Mouse (Mus musculus) brain, embryonic 14.5 days (tissue): ENCODE measurements around the gene Ccl7.

Source experiments
- CTCF ChIP-seq: fragments of 200-500 bp; IDR thresholded peaks from 2 replicates; pipeline ENCODE4 v1.5.1; 2012; ENCODE audit warnings: inconsistent platforms, mild to moderate bottlenecking, moderate library complexity, borderline replicate concordance; ENCODE audit not compliant: insufficient read depth, insufficient read length; ENCODE audit errors: extremely low read depth
- POLR2A ChIP-seq: fragments of 200-500 bp; IDR thresholded peaks from 2 replicates; pipeline ENCODE4 v1.6.1; 2012; ENCODE audit warnings: mild to moderate bottlenecking, inconsistent platforms, borderline replicate concordance; ENCODE audit not compliant: poor library complexity, insufficient read depth, insufficient read length, severe bottlenecking; ENCODE audit errors: extremely low read depth

DNA sequence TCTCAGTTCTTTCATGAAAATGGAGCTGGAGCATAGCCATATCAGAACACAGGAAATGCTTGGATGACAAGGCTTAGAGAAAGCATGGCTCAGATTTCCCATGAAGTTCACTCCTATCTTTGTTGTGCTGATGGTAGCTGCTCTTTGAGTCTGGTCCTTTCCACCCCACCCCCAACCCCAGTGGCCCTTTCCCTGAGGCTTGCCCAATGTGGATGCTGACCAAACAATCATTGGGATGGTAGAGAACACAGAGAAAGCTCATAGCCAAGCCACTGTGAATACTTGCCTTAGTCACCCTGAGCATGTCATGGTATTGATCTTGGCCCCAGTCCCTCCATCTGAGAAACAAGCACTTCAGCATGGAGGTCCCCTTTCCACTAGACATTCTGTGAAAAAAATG lies 13.4 kb upstream of the Ccl7 start:
- no peak for TF ChIP-seq CTCF
- no peak for TF ChIP-seq POLR2A
